8 mouse cellular contexts compared by ENCODE assay signal in the genomic region with DNA sequence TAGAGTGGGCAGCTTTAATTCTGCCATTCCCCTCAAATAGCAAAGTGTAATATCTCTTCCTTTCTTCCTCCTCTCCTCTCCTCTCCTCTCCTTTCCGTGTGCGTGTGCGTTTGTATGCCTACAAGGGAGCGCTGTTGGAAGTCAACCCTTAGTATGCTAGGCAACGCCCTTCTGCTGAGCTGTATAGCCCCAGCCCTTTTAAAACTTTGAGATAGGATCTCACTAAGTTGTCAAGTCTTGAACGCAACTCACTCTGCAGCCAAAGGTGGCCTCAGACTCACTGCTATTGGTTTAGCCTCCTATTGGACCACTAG. TPM values are rescaled to one million over a fixed set of nuclear protein-coding genes. Genes with fewer than 3 reads are reported as not detected.
DNase-seq lines count a peak whose midpoint lies in the region; ATAC-seq lines count a peak whose summit lies in the region.

No protein-coding gene starts in this region.

- peaks cover 13% of the 10 kb centered on the region for H3K4me1 ChIP-seq in kidney, embryonic 15.5 days
- H3K4me1 ChIP-seq in hindbrain, embryonic 13.5 days (replicated peaks), result peaks cover 19% of the 10 kb centered on the region
- peaks cover 18% of the 10 kb centered on the region for H3K4me1 ChIP-seq in midbrain, embryonic 13.5 days (replicated peaks)

- peaks cover 30% of the 10 kb centered on the region for H3K36me3 ChIP-seq in kidney, embryonic 15.5 days
- H3K36me3 ChIP-seq in hindbrain, embryonic 13.5 days, result peaks cover 5% of the 10 kb centered on the region
- H3K36me3 ChIP-seq in midbrain, embryonic 13.5 days, result peaks cover 12% of the 10 kb centered on the region

- no peaks in the 10 kb centered on the region for H3K27me3 ChIP-seq in kidney, embryonic 15.5 days
- 0 out of 2 replicates have a peak, but pooled peaks cover 5% of the 10 kb centered on the region for H3K27me3 ChIP-seq in hindbrain, embryonic 13.5 days
- H3K27me3 ChIP-seq in midbrain, embryonic 13.5 days, result peaks cover 6% of the 10 kb centered on the region

- H3K27ac ChIP-seq in kidney, embryonic 15.5 days, result no peak overlapping the region
- no peak overlapping the region for H3K27ac ChIP-seq in hindbrain, embryonic 13.5 days
- H3K27ac ChIP-seq in midbrain, embryonic 13.5 days, result no peak overlapping the region

- no peak for ATAC-seq in kidney, embryonic 15.5 days (replicated peaks; ENCODE audit: low FRiP score)
- peak; percentile 25 for ATAC-seq in activated CD4-positive, CD25-positive, alpha-beta regulatory T cell, adult 4 months
- no peak for ATAC-seq in hindbrain, embryonic 13.5 days (ENCODE audit: low FRiP score)
- ATAC-seq in midbrain, embryonic 13.5 days, result no peak

- peak overlapping the region; percentile 90 for H3K4me2 ChIP-seq in kidney, embryonic 15.5 days
- peak overlapping the region; percentile 97 for H3K4me2 ChIP-seq in hindbrain, embryonic 13.5 days
- peak overlapping the region; percentile 92 for H3K4me2 ChIP-seq in midbrain, embryonic 13.5 days (replicated peaks)

- no peaks in the 10 kb centered on the region for H3K9me3 ChIP-seq in kidney, embryonic 15.5 days (replicated peaks)
- H3K9me3 ChIP-seq in hindbrain, embryonic 13.5 days, result no peaks in the 10 kb centered on the region
- no peaks in the 10 kb centered on the region for H3K9me3 ChIP-seq in midbrain, embryonic 13.5 days

- H3K9ac ChIP-seq in kidney, embryonic 15.5 days, result peak overlapping the region; percentile 92
- peak overlapping the region; percentile 97 for H3K9ac ChIP-seq in hindbrain, embryonic 13.5 days
- H3K9ac ChIP-seq in midbrain, embryonic 13.5 days (replicated peaks), result peak overlapping the region; percentile 95

- no peak for DNase-seq in kidney, adult 9 months
- no peak for DNase-seq in frontal cortex, postnatal 14 days (ENCODE audit: low spot score in 2 of 2)
- no peak for DNase-seq in gastrocnemius, adult 18-20 months (ENCODE audit: low spot score)
- DNase-seq in adrenal gland, postnatal 25 days, result no peak

- H3K4me3 ChIP-seq in kidney, embryonic 15.5 days (replicated peaks), result peak overlapping the region; percentile 94
- H3K4me3 ChIP-seq in hindbrain, embryonic 13.5 days, result peak overlapping the region; percentile 97
- H3K4me3 ChIP-seq in midbrain, embryonic 13.5 days (replicated peaks), result peak overlapping the region; percentile 99

- WGBS in kidney, embryonic 15.5 days, result 11% methylated on average over 6 of the region's 6 CpGs
- 19% methylated on average over 6 of the region's 6 CpGs for WGBS in hindbrain, embryonic 13.5 days
- 14% methylated on average over 6 of the region's 6 CpGs for WGBS in midbrain, embryonic 13.5 days

RNA-seq across cellular contexts. Expression of gene Arl1, which starts 1.6 kb away (rescaled TPM):
- polyA plus RNA-seq in kidney, embryonic 15.5 days (2015; fragmentation: Nextera tagmentation; extraction: Ambion mirVana), result 191 and 193 TPM in 2 replicates
- polyA plus RNA-seq in activated CD4-positive, CD25-positive, alpha-beta regulatory T cell, adult 4 months (2017; shearing (Covaris generic)), result 10 to 100 TPM; 50.0 to 64.7 TPM
- 146 and 147 TPM in 2 replicates for polyA plus RNA-seq in hindbrain, embryonic 13.5 days (2015; fragmentation: Nextera tagmentation; extraction: Ambion mirVana)
- 135 and 150 TPM in 2 replicates for polyA plus RNA-seq in midbrain, embryonic 13.5 days (2015; fragmentation: Nextera tagmentation; extraction: Ambion mirVana)
- total RNA-seq in gastrocnemius, adult 18-20 months (2021), result 10 to 100 TPM; 88.1 to 93.1 TPM
- total RNA-seq in adrenal gland, postnatal 25 days (2021), result 89.0 and 97.2 TPM in 2 replicates

RNA-seq across cellular contexts. Expression of gene Spic, which starts 47.5 kb away (rescaled TPM):
- 1.0 and 1.1 TPM in 2 replicates for polyA plus RNA-seq in kidney, embryonic 15.5 days (2015; fragmentation: Nextera tagmentation; extraction: Ambion mirVana)
- polyA plus RNA-seq in activated CD4-positive, CD25-positive, alpha-beta regulatory T cell, adult 4 months (2017; shearing (Covaris generic)), result 1 to 10 TPM in 1 of 2 experiments, not detected in 1; 3.4 TPM
- 0.09 TPM in 1 of 2 replicates, not detected in the other for polyA plus RNA-seq in hindbrain, embryonic 13.5 days (2015; fragmentation: Nextera tagmentation; extraction: Ambion mirVana)
- not detected in 2 replicates for polyA plus RNA-seq in midbrain, embryonic 13.5 days (2015; fragmentation: Nextera tagmentation; extraction: Ambion mirVana)
- total RNA-seq in gastrocnemius, adult 18-20 months (2021), result under 1 TPM in 1 of 2 experiments, not detected in 1; 0.17 TPM
- total RNA-seq in adrenal gland, postnatal 25 days (2021), result 2.4 and 2.5 TPM in 2 replicates
